9 mouse cellular contexts compared by ENCODE assay signal in the genomic region with DNA sequence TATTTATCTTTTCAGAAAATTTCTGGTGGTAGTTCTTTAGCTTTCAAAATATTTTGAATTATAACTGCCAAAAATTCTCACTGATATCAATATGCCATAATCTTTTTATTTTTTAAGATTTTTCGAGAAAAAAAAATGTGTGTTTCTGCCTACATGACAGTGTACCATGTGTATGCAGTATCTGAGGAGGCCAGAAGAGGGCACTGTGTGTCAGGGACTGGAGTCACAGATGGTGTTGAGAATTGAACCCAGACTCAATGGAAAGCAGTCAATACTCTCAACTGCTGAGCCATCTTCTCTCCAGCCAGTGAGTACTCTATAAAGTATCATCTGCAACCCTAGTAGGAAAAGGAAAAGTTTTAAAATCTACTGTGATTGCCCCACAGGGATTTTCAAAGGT. TPM values are rescaled to one million over a fixed set of nuclear protein-coding genes. Genes with fewer than 3 reads are reported as not detected.
A peak's percentile ranks its signal among the peaks of the same experiment; 100 is the strongest.
DNase-seq lines count a peak whose midpoint lies in the region; ATAC-seq lines count a peak whose summit lies in the region.
"Had no signal": no experiment of that assay in that cellular context is flagged by ENCODE, and none has a peak within 500 bp of the region (broad histone marks: within the 10 kb centered on the region; RNA-seq: fewer than 3 reads in every experiment).

No protein-coding gene starts in this region.

- no peak overlapping the region for H3K4me2 ChIP-seq in hindbrain, embryonic 11.5 days (replicated peaks; ENCODE audit: low read depth, low read length)
- H3K4me2 ChIP-seq in hindbrain, embryonic 16.5 days (ENCODE audit: low read length) = no peak overlapping the region
- H3K4me2 ChIP-seq: liver, embryonic 15.5 days had no signal

- no peak overlapping the region for H3K27ac ChIP-seq in hindbrain, embryonic 11.5 days (ENCODE audit: low read depth, low read length)
- H3K27ac ChIP-seq in hindbrain, embryonic 16.5 days (ENCODE audit: low read depth, low read length) = no peak overlapping the region
- H3K27ac ChIP-seq: liver, embryonic 15.5 days had no signal

- H3K4me3 ChIP-seq in hindbrain, embryonic 11.5 days (ENCODE audit: low read depth, low read length) = no peak overlapping the region
- no peak overlapping the region for H3K4me3 ChIP-seq in hindbrain, embryonic 16.5 days (ENCODE audit: low read length)
- H3K4me3 ChIP-seq: liver, embryonic 15.5 days had no signal

- DNase-seq in hindbrain, embryonic 11.5 days (ENCODE audit: low spot score) = peak; percentile 59
- DNase-seq in CD4-positive helper T cell, adult 2 months (ENCODE audit: low read depth, low spot score) = peak; percentile 28
- DNase-seq in R1 (ENCODE audit: low read depth, low spot score) = peak; percentile 67
- DNase-seq in forelimb bud, embryonic 11.5 days (ENCODE audit: low read depth, low spot score) = peak; percentile 37
- DNase-seq in naive thymus-derived CD4-positive, alpha-beta T cell, adult 2 months (ENCODE audit: low read depth) = peak; percentile 50
- DNase-seq in gastrocnemius, postnatal 36 days = no peak

- no peaks in the 10 kb centered on the region for H3K9me3 ChIP-seq in hindbrain, embryonic 11.5 days (ENCODE audit: control insufficient read depth, low read length)
- no peaks in the 10 kb centered on the region for H3K9me3 ChIP-seq in hindbrain, embryonic 16.5 days (ENCODE audit: control insufficient read depth, low read length)
- H3K9me3 ChIP-seq: liver, embryonic 15.5 days had no signal

- H3K9ac ChIP-seq in hindbrain, embryonic 11.5 days (ENCODE audit: low read depth, low read length) = no peak overlapping the region
- no peak overlapping the region for H3K9ac ChIP-seq in hindbrain, embryonic 16.5 days (ENCODE audit: low read depth, low read length)
- H3K9ac ChIP-seq: liver, embryonic 15.5 days had no signal

- H3K4me1 ChIP-seq in hindbrain, embryonic 11.5 days (replicated peaks; ENCODE audit: control insufficient read depth, insufficient read depth, low read length) = no peaks in the 10 kb centered on the region
- H3K4me1 ChIP-seq in hindbrain, embryonic 16.5 days (ENCODE audit: control insufficient read depth, insufficient read depth, low read depth, low read length) = no peaks in the 10 kb centered on the region
- H3K4me1 ChIP-seq: liver, embryonic 15.5 days had no signal

- ATAC-seq in hindbrain, embryonic 11.5 days (ENCODE audit: low FRiP score) = no peak
- no peak for ATAC-seq in hindbrain, embryonic 16.5 days
- no peak for ATAC-seq in activated CD4-positive, CD25-positive, alpha-beta regulatory T cell, adult 4 months

- intact Hi-C loops in gastrocnemius, postnatal 36 days (cut with DNase I) = no loop called here

- H3K36me3 ChIP-seq in hindbrain, embryonic 11.5 days (ENCODE audit: control insufficient read depth, insufficient read depth, low read length) = peaks cover 17% of the 10 kb centered on the region
- H3K36me3 ChIP-seq in hindbrain, embryonic 16.5 days (ENCODE audit: control insufficient read depth, insufficient read depth, low read length) = peaks cover 31% of the 10 kb centered on the region

- 84% methylated on average over 1 of the region's 1 CpGs for WGBS in hindbrain, embryonic 11.5 days
- 90% methylated on average over 1 of the region's 1 CpGs for WGBS in hindbrain, embryonic 16.5 days

- H3K27me3 ChIP-seq in hindbrain, embryonic 11.5 days (ENCODE audit: control insufficient read depth, insufficient read depth, low read length) = no peaks in the 10 kb centered on the region
- no peaks in the 10 kb centered on the region for H3K27me3 ChIP-seq in hindbrain, embryonic 16.5 days (replicated peaks; ENCODE audit: control insufficient read depth, insufficient read depth, low read length)
- H3K27me3 ChIP-seq: liver, embryonic 15.5 days had no signal

RNA-seq across cellular contexts. Expression of a gene that starts 20.8 kb away (rescaled TPM):
- not detected in 2 replicates for polyA plus RNA-seq in hindbrain, embryonic 11.5 days (2014; fragmentation: Nextera tagmentation; extraction: Ambion mirVana)
- not detected in 2 replicates for polyA plus RNA-seq in hindbrain, embryonic 16.5 days (2015; fragmentation: Nextera tagmentation; extraction: Ambion mirVana)
- polyA plus RNA-seq in activated CD4-positive, CD25-positive, alpha-beta regulatory T cell, adult 4 months (2017; shearing (Covaris generic)) = not detected
- total RNA-seq in gastrocnemius, postnatal 36 days (2021) = not detected
- polyA plus RNA-seq: liver, embryonic 15.5 days had no signal

RNA-seq across cellular contexts. Expression of a gene that starts 28.2 kb away (rescaled TPM):
- polyA plus RNA-seq in hindbrain, embryonic 11.5 days (2014; fragmentation: Nextera tagmentation; extraction: Ambion mirVana) = 2.2 and 2.3 TPM in 2 replicates
- polyA plus RNA-seq in hindbrain, embryonic 16.5 days (2015; fragmentation: Nextera tagmentation; extraction: Ambion mirVana) = 0.23 and 0.35 TPM in 2 replicates
- polyA plus RNA-seq in activated CD4-positive, CD25-positive, alpha-beta regulatory T cell, adult 4 months (2017; shearing (Covaris generic)) = under 1 TPM in 1 of 2 experiments, not detected in 1; 0.21 TPM
- 10 to 100 TPM; 12.9 to 16.4 TPM for total RNA-seq in gastrocnemius, postnatal 36 days (2021)

RNA-seq across cellular contexts. Expression of a gene that starts 35.9 kb away (rescaled TPM):
- 0.88 and 0.96 TPM in 2 replicates for polyA plus RNA-seq in hindbrain, embryonic 11.5 days (2014; fragmentation: Nextera tagmentation; extraction: Ambion mirVana)
- polyA plus RNA-seq in hindbrain, embryonic 16.5 days (2015; fragmentation: Nextera tagmentation; extraction: Ambion mirVana) = 0.19 and 1.4 TPM in 2 replicates
- not detected for polyA plus RNA-seq in activated CD4-positive, CD25-positive, alpha-beta regulatory T cell, adult 4 months (2017; shearing (Covaris generic))
- 100 to 1,000 TPM; 439 to 486 TPM for total RNA-seq in gastrocnemius, postnatal 36 days (2021)

RNA-seq across cellular contexts. Expression of a gene that starts 54.5 kb away (rescaled TPM):
- polyA plus RNA-seq in hindbrain, embryonic 11.5 days (2014; fragmentation: Nextera tagmentation; extraction: Ambion mirVana) = 0.28 and 0.42 TPM in 2 replicates
- not detected in 2 replicates for polyA plus RNA-seq in hindbrain, embryonic 16.5 days (2015; fragmentation: Nextera tagmentation; extraction: Ambion mirVana)
- polyA plus RNA-seq in activated CD4-positive, CD25-positive, alpha-beta regulatory T cell, adult 4 months (2017; shearing (Covaris generic)) = under 1 TPM; 0.27 to 0.45 TPM
- under 1 TPM; 0.42 to 0.54 TPM for total RNA-seq in gastrocnemius, postnatal 36 days (2021)
- polyA plus RNA-seq: liver, embryonic 15.5 days had no signal

Comparison
In these comparisons a context has a peak if more than half of its experiments do, and no peak if none do; other contexts are left out.
1. DNase-seq: peak in hindbrain, embryonic 11.5 days (single experiment), CD4-positive helper T cell, adult 2 months (single experiment), R1 (single experiment), forelimb bud, embryonic 11.5 days (single experiment) and naive thymus-derived CD4-positive, alpha-beta T cell, adult 2 months (single experiment); none in gastrocnemius, postnatal 36 days (0 of 2).